Comparison of ENCODE assay signal across 9 mouse cellular contexts in genomic region chr15:81812287-81812686, GRCm38 (mm10). TPM values are rescaled to one million over a fixed set of nuclear protein-coding genes. Genes with fewer than 3 reads are reported as not detected.
A peak's percentile ranks its signal among the peaks of the same experiment; 100 is the strongest.
DNase-seq lines count a peak whose midpoint lies in the region; ATAC-seq and TF ChIP-seq lines count a peak whose summit lies in the region.
"Had no signal": no experiment of that assay in that cellular context is flagged by ENCODE, and none has a peak within 500 bp of the region (broad histone marks: within the 10 kb centered on the region; RNA-seq: fewer than 3 reads in every experiment).

No protein-coding gene starts in this region.

- no peaks in the 10 kb centered on the region for H3K9me3 ChIP-seq in heart, embryonic 12.5 days (replicated peaks)
- H3K9me3 ChIP-seq in heart, postnatal 0 days (replicated peaks; ENCODE audit: control insufficient read depth, low read length) = no peaks in the 10 kb centered on the region
- no peaks in the 10 kb centered on the region for H3K9me3 ChIP-seq in midbrain, embryonic 12.5 days

- DNase-seq in heart, adult 9 months (ENCODE audit: low spot score in 2 of 2) = no peak
- peak; percentile 78 for DNase-seq in MN1 (ENCODE audit: low spot score)
- DNase-seq in heart, postnatal 0 days (ENCODE audit: low spot score) = no peak
- DNase-seq in c-Kit-positive CD71-positive TER-119-positive erythroid progenitor cells, embryonic 14.5 days (ENCODE audit: low spot score) = no peak
- no peak for DNase-seq in gastrocnemius, adult 8-10 months (ENCODE audit: low spot score in 2 of 2)
- DNase-seq: lung, postnatal 4 days had no signal

- peak overlapping the region; percentile 65 for H3K4me3 ChIP-seq in heart, embryonic 12.5 days
- H3K4me3 ChIP-seq in heart, postnatal 0 days (ENCODE audit: low read depth, low read length) = peak overlapping the region; percentile 82
- peak overlapping the region; percentile 83 for H3K4me3 ChIP-seq in midbrain, embryonic 12.5 days

- peaks cover 27% of the 10 kb centered on the region for H3K4me1 ChIP-seq in heart, embryonic 12.5 days (replicated peaks)
- H3K4me1 ChIP-seq in heart, postnatal 0 days (ENCODE audit: control insufficient read depth, insufficient read depth) = peaks cover 23% of the 10 kb centered on the region
- peaks cover 38% of the 10 kb centered on the region for H3K4me1 ChIP-seq in midbrain, embryonic 12.5 days

- TF ChIP-seq CTCF in heart, postnatal 0 days (IDR thresholded peaks at IDR 0.05; ENCODE audit: low read depth) = no peak

- TF ChIP-seq EP300 in heart, postnatal 0 days (IDR thresholded peaks at IDR 0.05; ENCODE audit: low read depth) = no peak

- peak overlapping the region; percentile 81 for H3K9ac ChIP-seq in heart, embryonic 12.5 days
- peak overlapping the region; percentile 82 for H3K9ac ChIP-seq in heart, postnatal 0 days (replicated peaks; ENCODE audit: low read depth, low read length)
- H3K9ac ChIP-seq in midbrain, embryonic 12.5 days (replicated peaks) = peak overlapping the region; percentile 88

- ATAC-seq in heart, embryonic 12.5 days (ENCODE audit: insufficient number of reproducible peaks, low FRiP score) = no peak
- ATAC-seq in heart, postnatal 0 days (ENCODE audit: insufficient read depth, low read depth) = no peak
- ATAC-seq in midbrain, embryonic 12.5 days (ENCODE audit: low FRiP score, low read depth) = no peak
- ATAC-seq in activated CD4-positive, CD25-positive, alpha-beta regulatory T cell, adult 4 months = no peak

- 45% methylated on average over 3 of the region's 3 CpGs for WGBS in heart, embryonic 12.5 days
- WGBS in heart, postnatal 0 days = 32% methylated on average over 3 of the region's 3 CpGs
- 38% methylated on average over 3 of the region's 3 CpGs for WGBS in midbrain, embryonic 12.5 days

- peak overlapping the region; percentile 80 for H3K4me2 ChIP-seq in heart, embryonic 12.5 days
- peak overlapping the region; percentile 88 for H3K4me2 ChIP-seq in heart, postnatal 0 days (ENCODE audit: low read depth, low read length)
- peak overlapping the region; percentile 73 for H3K4me2 ChIP-seq in midbrain, embryonic 12.5 days (replicated peaks)

- H3K27me3 ChIP-seq in heart, embryonic 12.5 days (replicated peaks) = no peaks in the 10 kb centered on the region
- no peaks in the 10 kb centered on the region for H3K27me3 ChIP-seq in heart, postnatal 0 days (ENCODE audit: control insufficient read depth, insufficient read depth, low read length)
- no peaks in the 10 kb centered on the region; the same call in 1 of the 2 replicates for H3K27me3 ChIP-seq in midbrain, embryonic 12.5 days

- H3K27ac ChIP-seq in heart, embryonic 12.5 days (ENCODE audit: poor library complexity, severe bottlenecking) = no peak overlapping the region
- H3K27ac ChIP-seq in heart, postnatal 0 days (ENCODE audit: low read depth) = peak overlapping the region; percentile 98
- no peak overlapping the region for H3K27ac ChIP-seq in midbrain, embryonic 12.5 days (replicated peaks)

- peaks cover 22% of the 10 kb centered on the region for H3K36me3 ChIP-seq in heart, embryonic 12.5 days
- H3K36me3 ChIP-seq in heart, postnatal 0 days (replicated peaks; ENCODE audit: control insufficient read depth, insufficient read depth, low read length) = peaks cover 24% of the 10 kb centered on the region
- peaks cover 24% of the 10 kb centered on the region for H3K36me3 ChIP-seq in midbrain, embryonic 12.5 days

RNA-seq across cellular contexts. Expression of gene Tef, which starts 10.1 kb away (rescaled TPM):
- 26.0 and 27.8 TPM in 2 replicates for polyA plus RNA-seq in heart, embryonic 12.5 days (2016; fragmentation: Nextera tagmentation; extraction: Ambion mirVana)
- total RNA-seq in heart, postnatal 0 days (2014; rRNA removed; ENCODE audit: low replicate concordance) = 41.5 and 58.7 TPM in 2 replicates
- polyA plus RNA-seq in heart, postnatal 0 days (2015; fragmentation: Nextera tagmentation; extraction: Ambion mirVana) = 27.8 and 30.3 TPM in 2 replicates
- 30.5 and 32.4 TPM in 2 replicates for polyA plus RNA-seq in midbrain, embryonic 12.5 days (2016; fragmentation: Nextera tagmentation; extraction: Ambion mirVana)
- 1 to 10 TPM; 5.2 to 7.3 TPM for polyA plus RNA-seq in activated CD4-positive, CD25-positive, alpha-beta regulatory T cell, adult 4 months (2017; shearing (Covaris generic))
- 100 to 1,000 TPM; 191 to 229 (median 196) TPM for total RNA-seq in gastrocnemius, adult 8-10 months (2022)

RNA-seq across cellular contexts. Expression of gene Tob2, which starts 46.3 kb away (rescaled TPM):
- 14.6 and 14.7 TPM in 2 replicates for polyA plus RNA-seq in heart, embryonic 12.5 days (2016; fragmentation: Nextera tagmentation; extraction: Ambion mirVana)
- total RNA-seq in heart, postnatal 0 days (2014; rRNA removed; ENCODE audit: low replicate concordance) = 19.2 and 75.8 TPM in 2 replicates
- 16.0 and 18.2 TPM in 2 replicates for polyA plus RNA-seq in heart, postnatal 0 days (2015; fragmentation: Nextera tagmentation; extraction: Ambion mirVana)
- 20.9 and 22.2 TPM in 2 replicates for polyA plus RNA-seq in midbrain, embryonic 12.5 days (2016; fragmentation: Nextera tagmentation; extraction: Ambion mirVana)
- polyA plus RNA-seq in activated CD4-positive, CD25-positive, alpha-beta regulatory T cell, adult 4 months (2017; shearing (Covaris generic)) = 10 to 100 TPM; 25.8 to 45.6 TPM
- total RNA-seq in gastrocnemius, adult 8-10 months (2022) = 100 to 1,000 TPM; 111 to 127 (median 125) TPM

RNA-seq across cellular contexts. Expression of gene Phf5a, which starts 59.4 kb away (rescaled TPM):
- polyA plus RNA-seq in heart, embryonic 12.5 days (2016; fragmentation: Nextera tagmentation; extraction: Ambion mirVana) = 88.9 and 89.3 TPM in 2 replicates
- 26.9 and 31.0 TPM in 2 replicates for total RNA-seq in heart, postnatal 0 days (2014; rRNA removed; ENCODE audit: low replicate concordance)
- 60.7 and 65.3 TPM in 2 replicates for polyA plus RNA-seq in heart, postnatal 0 days (2015; fragmentation: Nextera tagmentation; extraction: Ambion mirVana)
- 129 and 133 TPM in 2 replicates for polyA plus RNA-seq in midbrain, embryonic 12.5 days (2016; fragmentation: Nextera tagmentation; extraction: Ambion mirVana)
- polyA plus RNA-seq in activated CD4-positive, CD25-positive, alpha-beta regulatory T cell, adult 4 months (2017; shearing (Covaris generic)) = 100 to 1,000 TPM in 1 of 2 experiments, 10 to 100 TPM in 1; 91.8 to 102 TPM
- total RNA-seq in gastrocnemius, adult 8-10 months (2022) = 10 to 100 TPM; 39.0 to 44.3 (median 39.3) TPM

RNA-seq across cellular contexts. Expression of gene Aco2, which starts 59.8 kb away (rescaled TPM):
- 497 and 519 TPM in 2 replicates for polyA plus RNA-seq in heart, embryonic 12.5 days (2016; fragmentation: Nextera tagmentation; extraction: Ambion mirVana)
- total RNA-seq in heart, postnatal 0 days (2014; rRNA removed; ENCODE audit: low replicate concordance) = 2,020 and 2,039 TPM in 2 replicates
- polyA plus RNA-seq in heart, postnatal 0 days (2015; fragmentation: Nextera tagmentation; extraction: Ambion mirVana) = 1,019 and 1,040 TPM in 2 replicates
- polyA plus RNA-seq in midbrain, embryonic 12.5 days (2016; fragmentation: Nextera tagmentation; extraction: Ambion mirVana) = 170 and 177 TPM in 2 replicates
- polyA plus RNA-seq in activated CD4-positive, CD25-positive, alpha-beta regulatory T cell, adult 4 months (2017; shearing (Covaris generic)) = 100 to 1,000 TPM in 1 of 2 experiments, 10 to 100 TPM in 1; 84.4 to 105 TPM
- 1,000 to 10,000 TPM; 1,068 to 1,166 (median 1,137) TPM for total RNA-seq in gastrocnemius, adult 8-10 months (2022)
